Mouse (Mus musculus) left cerebral cortex, postnatal 4 days (tissue): ENCODE data around the gene Smtn. TPM values are rescaled to one million over a fixed set of nuclear protein-coding genes. Genes with fewer than 3 reads are reported as not detected.
A peak's percentile ranks its signal among the peaks of the same experiment; 100 is the strongest.

Source experiments
- DNase-seq: peaks from one replicate; pipeline ENCODE4 v3.0.0-alpha.2; 2022
- intact Hi-C: fragments of 180-260 bp; cut with DNase I; formaldehyde crosslinking; loops from one replicate; pipeline ENCODE4 v1.15.1; 2025
- total RNA-seq, 2 experiments: library from RNA; stranded (reverse); gene quantifications; 2 replicates each; pipeline ENCODE4 v1.2.3; 2021

Gene Smtn
- total RNA-seq, 2 experiments from 2014 or later = 15.0 to 17.6 TPM

DNA sequence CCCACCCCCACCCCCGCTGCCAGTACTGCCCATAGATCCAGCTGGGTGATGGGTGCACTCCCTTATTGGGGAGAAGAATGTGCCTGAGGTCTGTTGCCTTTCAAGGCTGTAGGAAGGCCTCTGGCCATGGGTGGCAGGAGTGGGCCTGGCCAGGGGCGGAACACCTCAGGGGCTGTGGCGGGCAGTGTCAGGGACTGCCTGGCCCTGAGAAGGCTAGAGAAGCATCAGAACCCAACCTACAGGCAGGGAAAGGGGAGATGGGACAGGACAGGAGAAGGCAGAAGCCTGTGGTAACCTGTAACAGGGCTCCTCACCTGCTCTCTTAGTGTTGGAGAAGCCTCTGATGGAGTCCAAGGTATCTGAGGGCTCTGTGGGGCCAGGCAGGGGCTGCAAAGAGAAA lies 9.7 kb downstream of the Smtn start:
- intact Hi-C loops = loop anchor here (10.0 kb wide), 1 partner anchor 384 kb away; the partner anchor contains the start of gene Slc35e4

DNA sequence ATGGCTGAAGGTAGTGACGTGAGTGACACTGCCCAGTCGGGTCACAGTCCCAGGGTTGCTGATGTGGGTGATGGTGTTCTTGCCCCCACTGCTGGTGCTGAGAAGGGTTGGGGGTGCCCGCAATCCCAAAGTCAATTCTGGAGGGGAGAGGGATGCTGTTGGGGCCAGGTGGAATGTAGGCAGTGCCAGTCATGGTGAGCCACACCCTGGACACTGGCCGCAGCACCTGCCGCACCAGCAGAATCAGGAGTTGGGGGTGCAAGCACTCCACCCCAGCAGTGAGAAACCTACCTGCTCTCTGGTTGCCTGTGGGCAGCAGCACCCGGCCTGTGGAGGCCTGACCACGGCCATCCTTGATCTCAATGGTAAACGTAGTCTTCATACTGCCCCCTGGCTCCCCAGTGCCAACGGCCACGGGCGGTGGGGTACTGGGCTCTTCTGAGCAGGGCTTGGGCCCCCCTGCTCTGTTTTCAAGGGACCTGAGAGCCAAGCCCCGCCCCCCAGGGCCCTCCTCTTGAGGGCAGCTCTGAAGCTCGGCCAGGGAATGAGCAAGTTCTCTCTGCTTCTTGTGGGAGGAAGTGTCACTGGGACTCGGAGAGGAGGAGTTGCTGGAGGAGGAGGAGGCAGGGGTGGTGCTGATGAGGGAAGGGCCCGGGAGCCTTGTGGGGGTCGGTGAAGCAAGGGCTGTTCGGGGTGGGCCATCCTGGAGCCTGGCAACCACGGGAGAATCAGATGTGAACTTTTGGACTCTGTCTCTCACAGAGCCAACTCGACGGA lies 10.7 kb downstream of the Smtn start:
- DNase-seq = no peak
- intact Hi-C loops = loop anchor here (10.0 kb wide), 1 partner anchor 385 kb away; the partner anchor contains the start of gene Slc35e4

More for the DNA sequence above, 9.7 kb downstream of the Smtn start:
- no peak for DNase-seq

DNA sequence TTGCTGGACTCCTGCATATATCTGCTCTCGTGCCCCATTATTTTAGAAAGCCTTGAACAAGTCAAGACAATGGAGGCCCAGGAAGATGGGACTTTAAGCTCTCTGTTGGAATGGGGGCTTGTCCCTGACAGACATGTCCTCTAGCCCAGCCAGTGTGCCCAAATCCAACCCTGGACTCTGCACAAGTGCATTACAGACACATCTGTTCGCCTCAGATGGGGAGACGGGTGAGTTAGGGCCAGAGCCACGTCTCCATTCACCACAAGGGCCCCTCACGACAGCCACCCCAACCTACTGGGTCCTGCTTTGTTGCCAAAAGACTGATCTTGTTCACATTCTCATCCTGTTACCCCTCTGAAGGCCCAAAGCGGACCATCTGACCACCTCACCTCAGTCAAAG lies 12.2 kb downstream of the Smtn start:
- intact Hi-C loops = no loop called here
- DNase-seq = no peak

DNA sequence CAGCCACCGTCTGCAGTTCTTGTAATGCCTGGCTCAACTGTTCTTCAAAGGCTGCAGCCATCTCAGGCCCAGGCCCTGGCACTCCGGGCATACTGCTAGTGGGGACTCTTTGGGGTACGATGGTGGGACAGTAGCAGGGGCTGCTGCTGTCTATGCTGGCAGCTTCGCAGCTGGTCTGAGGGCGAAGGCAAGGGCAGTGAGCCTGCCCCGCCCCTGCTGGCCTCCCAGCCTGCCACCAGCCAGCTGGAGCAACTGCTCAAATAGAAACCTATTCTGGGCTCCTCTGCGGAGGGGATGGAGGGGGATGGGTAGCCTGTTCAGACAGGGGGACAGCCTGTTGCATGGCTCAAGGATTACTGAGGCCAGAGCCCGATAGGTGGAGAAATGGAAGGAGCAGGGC lies 12.6 kb downstream of the Smtn start:
- DNase-seq = peak; percentile 81
- intact Hi-C loops = no loop called here

DNA sequence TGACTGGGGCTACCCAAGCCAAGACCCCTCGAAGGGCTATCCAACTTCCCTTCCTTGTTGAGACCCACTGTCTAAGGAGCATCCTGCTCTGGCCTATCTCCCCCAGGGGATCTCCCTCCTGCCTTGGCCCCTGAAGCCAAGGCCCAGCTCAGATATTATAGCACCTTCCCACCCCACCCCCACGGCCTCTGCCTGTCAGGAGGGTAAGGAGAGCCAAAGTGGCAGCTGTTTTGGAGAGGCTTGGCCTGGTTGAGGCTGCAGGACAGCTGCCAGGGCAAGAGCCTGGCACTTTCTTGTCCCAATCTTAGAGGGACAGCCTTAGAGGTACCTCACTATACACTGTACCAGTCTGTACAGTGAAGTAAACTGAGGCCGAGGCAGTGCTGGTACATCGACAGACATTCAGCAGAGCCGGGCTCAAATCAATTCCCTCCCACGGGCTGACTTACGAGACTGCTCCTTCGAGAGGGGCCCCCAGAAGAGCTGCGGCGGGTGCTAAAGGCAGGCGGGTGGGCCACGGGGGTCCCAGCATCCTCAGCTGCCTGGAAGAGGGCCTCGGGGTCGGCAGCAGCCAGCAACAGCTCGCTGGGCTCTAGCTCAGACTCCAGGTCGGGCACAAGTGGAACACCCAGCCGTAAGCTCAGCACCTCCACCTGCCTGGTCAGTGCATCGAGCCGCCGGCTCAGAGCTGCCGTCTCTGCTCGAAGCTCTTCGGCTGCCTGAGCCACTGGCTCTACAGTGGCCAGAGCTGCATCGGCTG lies 13.3 kb downstream of the Smtn start:
- intact Hi-C loops = no loop called here
- peak; percentile 81 for DNase-seq

DNA sequence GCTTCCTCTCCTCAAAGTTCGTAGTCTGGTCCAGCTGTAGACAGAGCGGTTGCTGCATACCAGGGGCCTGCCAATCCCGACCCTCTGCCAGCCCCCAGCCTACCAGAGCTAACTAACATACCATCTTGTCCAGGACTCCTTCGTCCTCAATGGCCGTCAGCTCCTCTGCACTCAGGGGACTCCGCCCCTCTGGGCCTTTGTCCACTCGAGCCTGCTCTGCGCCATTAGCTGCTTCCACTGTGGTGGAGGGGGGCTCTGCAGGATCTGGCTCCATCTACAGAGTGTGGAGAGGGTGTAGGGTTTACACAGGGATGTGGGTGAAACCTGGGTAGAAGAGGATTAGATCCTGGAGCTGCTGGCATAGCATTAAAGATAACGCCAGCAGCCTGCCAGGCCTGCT lies 14.2 kb downstream of the Smtn start:
- no peak for DNase-seq
- intact Hi-C loops = no loop called here

DNA sequence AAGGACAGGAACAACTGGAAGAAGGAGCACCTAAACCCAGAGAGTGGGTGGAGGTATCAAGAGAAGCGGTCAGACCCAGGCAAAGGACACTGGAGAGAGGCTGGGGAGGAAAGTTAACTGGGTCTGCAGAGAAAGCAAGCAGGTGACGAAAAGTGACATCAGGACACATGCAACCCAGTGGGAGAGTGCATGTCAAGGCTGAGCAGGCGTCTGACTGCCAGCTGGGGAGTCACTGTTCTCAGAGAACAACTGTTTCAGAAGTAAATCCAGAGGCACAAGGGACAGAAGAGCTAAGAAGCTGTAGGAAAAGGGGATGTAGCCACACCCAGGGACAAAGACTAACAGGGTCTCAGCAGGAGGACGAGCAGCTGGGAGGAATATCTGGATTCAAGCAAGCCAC lies 14.9 kb downstream of the Smtn start:
- DNase-seq = no peak
- intact Hi-C loops = no loop called here

DNA sequence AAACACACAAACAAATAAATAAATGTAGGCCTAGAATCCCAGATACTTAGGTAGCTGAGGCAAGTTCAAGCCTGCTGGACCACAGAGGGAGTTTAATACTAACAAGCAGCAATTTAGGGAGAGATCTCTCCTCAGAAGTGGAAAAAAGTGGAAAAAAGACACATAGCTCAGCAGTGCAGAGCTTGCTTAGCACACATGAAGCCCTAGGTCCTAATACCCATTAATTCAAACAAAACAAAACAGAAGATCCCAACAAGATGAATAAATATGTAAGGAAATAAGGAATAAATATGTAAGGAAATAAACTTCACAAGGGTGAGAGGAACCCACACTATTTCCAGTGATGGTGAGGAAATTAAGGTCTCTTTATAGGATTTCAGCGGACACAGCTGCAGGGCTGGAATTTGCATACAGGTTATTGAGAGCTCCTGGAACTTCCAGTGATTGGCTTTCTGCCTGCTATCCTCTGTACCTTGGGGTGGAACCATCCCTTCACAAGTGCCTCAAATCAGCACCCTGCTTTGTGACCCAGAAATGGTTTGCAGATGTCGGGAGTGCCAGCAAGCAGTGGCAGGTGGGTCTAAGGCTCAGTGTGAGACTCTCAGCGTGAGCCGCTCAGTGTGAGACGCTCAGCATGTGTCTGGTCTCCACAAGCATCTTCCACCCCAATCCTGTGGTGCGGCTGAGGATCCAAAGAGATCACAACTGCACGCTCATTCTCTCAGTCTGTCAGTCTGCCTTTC lies 16.4 kb downstream of the Smtn start:
- intact Hi-C loops = no loop called here

DNA sequence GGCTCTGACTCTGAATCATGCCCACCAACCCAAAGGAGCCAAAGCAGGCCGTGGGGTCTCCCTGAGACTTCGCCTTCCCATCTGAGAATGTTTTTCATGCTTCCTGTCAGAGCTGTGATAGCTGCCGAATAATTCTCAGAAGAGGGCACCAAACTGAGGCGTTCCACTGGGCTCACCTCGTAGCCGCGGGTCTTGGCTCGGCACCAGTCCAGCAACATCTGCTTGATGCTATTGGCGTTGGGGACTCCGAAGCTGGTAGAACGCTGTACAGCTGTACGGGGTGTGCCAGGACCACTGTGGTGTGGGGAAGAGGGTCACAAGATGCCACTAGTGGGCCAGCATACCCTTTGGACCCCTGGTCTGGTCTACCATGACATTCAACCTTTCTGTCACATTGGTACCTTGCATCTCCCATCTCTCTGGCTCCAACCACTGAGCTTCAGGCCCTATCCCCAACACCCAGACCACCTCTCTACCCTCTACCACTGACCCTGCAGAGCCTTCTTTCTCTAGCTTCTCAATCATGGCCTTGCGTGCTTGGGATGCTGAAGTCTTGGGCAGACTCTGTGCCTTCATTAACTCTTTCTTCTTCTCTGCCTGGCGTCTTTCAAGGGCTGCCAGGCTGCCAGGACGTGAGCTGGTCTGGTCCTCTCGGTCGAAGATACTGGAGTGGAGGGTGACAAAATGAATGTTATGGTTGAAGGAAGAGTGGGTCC lies 18.0 kb downstream of the Smtn start:
- intact Hi-C loops = no loop called here
- DNase-seq = no peak

More for the DNA sequence above, 16.4 kb downstream of the Smtn start:
- DNase-seq = no peak

DNA sequence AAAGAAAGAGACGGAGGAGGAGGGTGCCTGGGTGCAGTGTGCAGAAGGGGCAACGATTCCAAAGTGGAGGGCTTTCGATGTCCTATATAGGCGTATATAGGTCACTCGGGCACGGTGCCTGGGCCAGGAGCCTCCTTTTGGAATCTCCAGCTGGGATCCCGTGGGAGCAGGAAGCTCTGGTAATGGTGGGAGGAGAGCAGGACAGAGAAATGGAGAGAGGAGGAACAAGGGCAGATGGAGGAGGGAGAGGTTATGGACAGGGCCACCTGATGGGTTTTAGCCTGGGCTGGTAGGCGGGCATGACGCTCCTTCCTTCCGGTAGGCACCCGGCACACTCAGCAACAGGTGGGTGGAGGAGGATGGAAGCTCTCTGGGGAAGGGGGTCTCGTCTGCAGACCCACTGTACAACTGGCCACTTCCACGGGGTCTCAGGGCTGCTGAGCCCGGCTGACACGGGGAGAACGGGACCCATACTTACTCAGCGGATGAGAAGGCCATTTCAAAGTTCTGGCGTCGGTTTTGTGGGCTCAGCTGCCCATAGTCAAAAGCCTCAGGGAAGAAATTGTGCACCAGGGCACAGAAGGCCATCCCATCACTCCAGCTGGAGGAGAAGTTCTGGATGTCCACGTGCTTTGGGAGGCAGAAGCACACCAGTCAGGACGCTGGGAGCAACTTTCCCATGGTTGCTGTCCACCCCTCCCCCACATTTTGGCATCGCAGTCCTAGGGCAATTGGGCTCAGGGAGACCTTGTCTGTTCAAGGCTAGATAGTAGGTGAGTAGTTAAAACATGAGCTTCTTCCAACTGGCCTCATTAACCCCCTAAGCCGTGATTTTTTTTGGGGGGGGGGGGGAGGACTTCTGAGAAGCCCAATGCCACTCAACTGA lies 18.8 kb downstream of the Smtn start:
- DNase-seq = no peak
- intact Hi-C loops = no loop called here

DNA sequence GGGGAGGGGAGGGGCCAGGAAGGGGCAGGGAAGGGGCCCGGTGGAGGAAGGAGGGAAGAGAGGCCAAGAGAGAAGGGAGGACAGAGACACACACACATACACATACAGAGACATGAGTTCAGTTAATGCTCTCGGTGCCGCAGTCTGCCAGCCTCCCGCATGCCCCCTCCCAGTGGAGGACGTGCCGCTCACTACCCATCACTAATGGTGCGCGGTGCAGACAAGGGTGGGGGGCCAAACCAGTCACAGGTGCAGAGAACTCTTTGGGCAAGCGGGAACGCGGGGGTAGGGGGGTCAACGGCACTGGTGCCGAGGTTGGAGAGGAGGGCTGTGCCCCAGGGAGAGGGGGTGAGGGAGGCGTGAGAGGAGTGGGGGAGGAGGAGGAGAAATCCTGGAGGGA lies 19.5 kb downstream of the Smtn start:
- DNase-seq = no peak
- intact Hi-C loops = no loop called here

DNA sequence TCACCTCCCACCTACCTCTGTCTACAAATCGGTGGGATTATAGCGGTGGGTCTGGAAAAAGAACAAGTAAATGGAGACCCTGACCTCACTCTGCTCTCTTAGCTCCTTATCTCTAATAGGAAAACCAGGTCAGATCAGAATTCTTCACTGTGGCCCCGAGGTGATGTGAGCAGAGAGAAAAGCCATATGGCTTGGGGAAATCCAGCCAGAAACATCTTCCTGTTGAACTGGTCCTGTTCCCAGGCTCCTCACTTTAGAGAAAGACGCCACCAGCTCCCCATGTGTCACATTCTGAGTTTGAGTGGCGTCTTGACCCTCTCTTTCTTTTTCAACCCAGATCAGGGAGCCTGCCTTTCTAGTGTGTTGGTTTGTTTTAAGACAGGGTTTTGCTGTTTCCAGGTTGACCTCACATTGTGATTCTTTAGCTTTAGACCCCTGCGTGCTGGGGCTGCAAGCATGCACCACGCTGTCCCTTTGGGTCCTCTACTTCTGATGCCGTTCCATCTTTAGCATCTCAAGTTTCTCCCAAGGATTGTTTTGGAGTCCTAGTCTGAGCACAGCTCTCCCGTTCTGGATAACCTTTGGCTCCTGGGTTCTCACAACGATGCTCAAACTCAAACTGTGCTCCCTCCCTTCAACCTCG lies 20.5 kb downstream of the Smtn start:
- intact Hi-C loops = loop anchor here (10.0 kb wide), 1 partner anchor 135 kb away; no protein-coding TSS in a partner anchor
- no peak for DNase-seq

DNA sequence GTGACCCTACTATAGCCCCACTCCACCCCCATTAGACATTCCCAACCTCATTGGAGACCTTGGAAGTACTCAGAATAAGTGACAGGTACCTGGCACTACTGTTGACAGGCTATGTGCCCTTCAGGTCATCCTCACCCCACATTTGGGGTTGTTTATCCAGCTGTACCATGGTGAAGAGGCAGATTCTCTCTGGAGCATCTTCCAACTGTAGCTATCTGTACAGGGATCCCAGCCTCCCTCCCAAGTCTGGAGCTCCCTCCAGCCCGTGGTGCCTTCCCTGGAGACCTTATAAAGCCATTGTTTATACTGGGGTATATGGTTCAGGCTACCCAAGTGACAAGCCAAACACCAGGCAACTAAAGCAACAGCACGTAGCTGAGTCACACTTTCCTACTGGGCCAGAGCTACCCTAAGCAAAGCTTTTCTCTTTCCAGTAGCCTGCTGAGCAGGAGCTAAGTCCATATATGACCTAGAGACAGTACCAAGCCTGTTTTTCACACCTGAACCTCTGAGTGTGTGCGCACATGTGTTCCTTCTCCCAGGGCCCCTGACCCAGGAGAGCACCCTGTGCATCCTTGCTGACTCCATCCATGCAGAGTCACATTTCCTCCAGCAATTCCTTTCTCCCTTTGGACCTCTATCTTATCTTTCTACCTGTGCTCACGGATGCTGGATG lies 21.2 kb downstream of the Smtn start:
- intact Hi-C loops = loop anchor here (10.0 kb wide), 1 partner anchor 134 kb away; no protein-coding TSS in a partner anchor

DNA sequence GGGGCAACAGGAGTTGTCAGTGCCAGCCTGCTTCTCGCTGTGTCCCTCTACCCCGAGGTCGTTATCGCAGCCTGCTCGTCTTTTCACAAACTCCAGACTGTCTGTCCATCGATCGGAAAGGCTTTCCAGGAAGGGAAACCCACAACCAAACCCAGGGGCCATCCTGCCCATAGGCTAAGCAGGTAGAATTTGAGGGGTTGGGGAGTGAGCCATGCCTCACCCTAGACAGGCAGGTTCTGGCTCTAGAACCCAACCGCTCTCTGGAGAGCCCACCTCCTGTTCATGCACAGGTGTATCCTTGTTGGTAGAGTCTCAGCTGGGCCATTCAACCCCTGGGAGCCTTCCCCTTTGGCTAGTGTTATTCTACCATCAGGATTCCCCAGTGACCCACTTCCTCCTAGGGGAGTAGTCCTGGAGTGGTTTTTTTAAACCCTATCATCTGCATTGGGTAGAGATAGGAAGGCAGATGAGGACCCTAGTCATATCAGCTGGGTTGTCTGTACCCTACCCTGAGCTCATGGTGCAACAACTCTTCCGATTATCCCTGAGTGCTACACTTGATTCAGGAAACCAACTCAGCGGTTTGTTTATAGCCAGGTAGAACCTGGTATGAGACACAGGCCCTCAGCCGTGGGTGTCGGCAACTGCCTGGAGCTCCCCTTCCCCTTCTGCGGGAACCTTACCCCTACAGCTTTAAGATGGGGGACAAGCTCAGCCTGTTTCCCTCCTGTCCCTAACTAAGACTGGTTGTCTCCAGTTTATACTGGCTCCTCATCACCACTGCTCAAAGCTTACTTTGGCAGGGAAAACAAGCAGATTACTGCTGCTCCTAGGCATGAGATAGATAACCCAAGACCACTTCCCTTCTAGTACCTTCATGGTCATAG lies 22.3 kb downstream of the Smtn start:
- intact Hi-C loops = loop anchor here (10.0 kb wide), 1 partner anchor 133 kb away; no protein-coding TSS in a partner anchor
- no peak for DNase-seq

More for the DNA sequence above, 21.2 kb downstream of the Smtn start:
- no peak for DNase-seq

DNA sequence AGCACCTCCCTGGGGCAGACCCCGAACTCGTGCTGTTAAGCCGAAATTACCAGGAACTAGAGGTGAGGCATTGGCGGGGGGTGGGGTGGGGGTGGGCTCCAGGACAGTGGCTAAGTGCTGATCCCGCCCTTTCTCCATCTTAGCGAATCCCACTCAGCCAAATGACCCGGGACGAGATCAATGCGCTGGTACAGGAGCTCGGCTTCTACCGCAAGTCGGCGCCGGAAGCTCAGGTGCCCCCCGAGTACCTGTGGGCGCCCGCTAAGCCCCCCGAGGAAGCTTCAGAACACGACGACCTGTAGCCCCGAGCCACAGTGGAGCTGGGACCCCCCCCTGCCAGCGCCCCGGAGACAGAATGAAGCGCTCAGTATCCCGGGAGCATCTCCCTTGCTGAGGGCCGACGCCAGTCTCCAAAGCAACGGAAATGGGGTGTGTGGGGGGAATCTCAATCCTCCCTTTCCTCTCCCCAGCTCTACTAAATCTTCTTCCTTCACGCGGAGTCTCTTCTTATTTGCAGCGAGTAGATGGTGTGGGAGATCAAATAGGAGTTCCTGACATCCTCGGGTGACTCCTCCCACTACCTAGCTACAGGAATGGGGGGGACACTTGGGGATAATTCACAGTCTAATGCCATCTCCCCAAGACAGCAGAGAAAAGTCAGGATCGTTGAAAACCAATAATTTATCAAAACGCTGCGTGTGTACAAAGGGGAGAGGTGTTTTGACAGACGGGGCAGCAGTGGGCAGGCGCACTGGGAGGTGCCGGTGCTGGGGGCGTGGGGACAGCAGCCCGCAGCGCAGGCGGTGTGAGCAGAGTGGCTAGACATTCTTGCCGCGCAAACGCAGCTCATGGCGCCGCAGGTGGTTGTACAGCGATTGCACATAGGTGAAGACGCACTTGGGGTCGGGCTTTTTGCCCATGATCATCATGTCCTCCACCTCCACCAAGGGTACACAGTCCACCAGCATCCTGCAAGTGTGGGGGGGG lies 23.3 kb downstream of the Smtn start:
- no peak for DNase-seq
- intact Hi-C loops = loop anchor here (10.0 kb wide), 1 partner anchor 132 kb away; no protein-coding TSS in a partner anchor

DNA sequence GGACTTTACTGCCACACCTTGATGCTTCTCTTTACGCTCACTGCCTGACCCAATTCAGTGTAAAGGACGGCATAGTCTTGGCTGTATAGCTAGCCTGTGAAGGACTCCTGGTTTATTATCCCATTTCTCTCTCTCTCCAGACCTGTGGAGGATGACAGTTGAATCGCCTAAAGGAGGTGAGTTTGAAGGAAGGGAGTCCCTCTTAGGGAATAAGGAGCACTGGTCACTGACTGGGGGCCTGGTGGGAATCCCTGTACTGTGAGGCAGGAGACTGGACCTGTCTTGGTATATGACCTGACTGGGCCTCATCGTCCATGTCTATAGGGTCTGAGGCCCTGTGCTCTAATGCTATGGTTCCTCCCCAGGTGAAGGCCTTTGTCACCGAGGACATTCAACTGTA lies 24.3 kb downstream of the Smtn start:
- DNase-seq = no peak
- intact Hi-C loops = loop anchor here (10.0 kb wide), 1 partner anchor 131 kb away; no protein-coding TSS in a partner anchor
